Mouse (Mus musculus): ENCODE measurements around the gene Ctcfl. TPM values are rescaled to one million over a fixed set of nuclear protein-coding genes. Genes with fewer than 3 reads are reported as not detected.
A peak's percentile ranks its signal among the peaks of the same experiment; 100 is the strongest.
"Not testable (repeated sequence)": the region's sequence is repeated elsewhere in the genome, so short reads cannot be mapped to it uniquely, and the experiment has no call there.

The Ctcfl gene
- total and polyA plus RNA-seq, 3 experiments, result 0.13 TPM; not detected in 2

GRCm38 (mm10) chr2:173113796-173114195 lies 5.5 kb downstream of the Ctcfl start:
- H3K9me3 ChIP-seq (replicated peaks; ENCODE audit: insufficient read depth, low read length); H3K27me3 ChIP-seq (ENCODE audit: control insufficient read depth in 1 of 2, insufficient read depth in 2 of 2, low read length in 2 of 2); H3K4me3 ChIP-seq (ENCODE audit: control insufficient read depth in 1 of 2, insufficient read depth in 1 of 2, low read depth in 2 of 2, low read length in 2 of 2); DNase-seq (ENCODE audit: low read depth, low spot score); H3K9ac ChIP-seq (ENCODE audit: control insufficient read depth, low read depth, low read length, poor library complexity, severe bottlenecking); H3K27ac ChIP-seq (ENCODE audit: control insufficient read depth, low read depth, low read length); H3K4me1 ChIP-seq (ENCODE audit: control insufficient read depth in 1 of 2, insufficient read depth in 2 of 2, low read length in 2 of 2); H3K36me3 ChIP-seq (ENCODE audit: control insufficient read depth in 1 of 2, insufficient read depth in 2 of 2, low read length in 2 of 2); H3K79me2 ChIP-seq (ENCODE audit: control insufficient read depth, insufficient read depth, low read length, poor library complexity): not testable (repeated sequence)
- TF ChIP-seq SMC3 (IDR thresholded peaks at IDR 0.05; ENCODE audit: low read depth, low read length), result 0 out of 2 replicates have a peak, but pooled peaks have one; percentile 2
- peak; percentile 20 to 44 (median 25); a peak in 4 of 6 replicates for TF ChIP-seq CTCF (IDR thresholded peaks at IDR 0.05 in 2 of 3, conservative IDR thresholded peaks at IDR 0.05 in 1 of 3; ENCODE audit: control insufficient read depth in 1 of 3, insufficient read depth in 1 of 3, low read depth in 2 of 3, low read length in 3 of 3, poor library complexity in 1 of 3, severe bottlenecking in 1 of 3)

GRCm38 (mm10) chr2:173110571-173110970 lies 8.8 kb downstream of the Ctcfl start:
- Histone ChIP-seq H3K9ac (ENCODE audit: control insufficient read depth, low read depth, low read length, poor library complexity, severe bottlenecking) (no peak overlapping the region), H3K36me3 (ENCODE audit: control insufficient read depth in 1 of 2, insufficient read depth in 2 of 2, low read length in 2 of 2) (no peaks in the 10 kb centered on the region), H3K4me1 (ENCODE audit: control insufficient read depth in 1 of 2, insufficient read depth in 2 of 2, low read length in 2 of 2) (no peaks in the 10 kb centered on the region), H3K27ac (ENCODE audit: control insufficient read depth, low read depth, low read length) (no peak overlapping the region), H3K9me3 (replicated peaks; ENCODE audit: insufficient read depth, low read length) (no peaks in the 10 kb centered on the region), H3K4me3 (ENCODE audit: control insufficient read depth in 1 of 2, insufficient read depth in 1 of 2, low read depth in 2 of 2, low read length in 2 of 2) (no peak overlapping the region), H3K79me2 (ENCODE audit: control insufficient read depth, insufficient read depth, low read length, poor library complexity) (no peaks in the 10 kb centered on the region), H3K27me3 (ENCODE audit: control insufficient read depth in 1 of 2, insufficient read depth in 2 of 2, low read length in 2 of 2) (no peaks in the 10 kb centered on the region)
- TF ChIP-seq ZNF384 (IDR thresholded peaks at IDR 0.05; ENCODE audit: low read depth, low read length), result no peak
- no peak for TF ChIP-seq ZMIZ1 (IDR thresholded peaks at IDR 0.05; ENCODE audit: low read depth, low read length)
- TF ChIP-seq CHD2 (IDR thresholded peaks at IDR 0.05; ENCODE audit: low read length), result no peak
- TF ChIP-seq EP300 (IDR thresholded peaks at IDR 0.05; ENCODE audit: low read depth in 1 of 2, low read length in 2 of 2), result no peak
- no peak for TF ChIP-seq MAX (IDR thresholded peaks at IDR 0.05; ENCODE audit: low read length)
- TF ChIP-seq TAL1 (IDR thresholded peaks at IDR 0.05; ENCODE audit: low read length), result no peak
- no peak for TF ChIP-seq GATA1 (IDR thresholded peaks at IDR 0.05; ENCODE audit: low read depth, low read length)
- no peak for TF ChIP-seq UBTF (IDR thresholded peaks at IDR 0.05; ENCODE audit: borderline replicate concordance, insufficient read depth, low read depth, low read length)
- no peak for TF ChIP-seq MYC (IDR thresholded peaks at IDR 0.05; ENCODE audit: low read depth, low read length)
- TF ChIP-seq ELF1 (IDR thresholded peaks at IDR 0.05; ENCODE audit: low read depth, low read length), result no peak
- no peak for TF ChIP-seq TBP (IDR thresholded peaks at IDR 0.05; ENCODE audit: low read depth, low read length)
- no peak for TF ChIP-seq MEF2A (IDR thresholded peaks at IDR 0.05; ENCODE audit: extremely low read depth, insufficient replicate concordance, low read depth, low read length, poor library complexity, severe bottlenecking)
- TF ChIP-seq JUND (IDR thresholded peaks at IDR 0.05; ENCODE audit: low read depth, low read length), result no peak
- no peak for TF ChIP-seq SMC3 (IDR thresholded peaks at IDR 0.05; ENCODE audit: low read depth, low read length)
- TF ChIP-seq CHD1 (IDR thresholded peaks at IDR 0.05; ENCODE audit: low read depth, low read length), result no peak
- TF ChIP-seq HCFC1 (IDR thresholded peaks at IDR 0.05; ENCODE audit: low read depth, low read length), result no peak
- TF ChIP-seq SIN3A (IDR thresholded peaks at IDR 0.05; ENCODE audit: low read length), result no peak
- no peak for TF ChIP-seq MAZ (IDR thresholded peaks at IDR 0.05; ENCODE audit: low read depth, low read length)
- DNase-seq (ENCODE audit: low read depth, low spot score), result no peak

All from MEL (cell line).